Mouse (Mus musculus) T-cell, adult 2 months (primary cell): ENCODE results near the gene Foxo1.
A peak's percentile ranks its signal among the peaks of the same experiment; 100 is the strongest.

ENCODE experiments used
- DNase-seq: peaks from one replicate; pipeline ENCODE4 v3.0.0; 2022; ENCODE audit warnings: low spot score

Gene Foxo1

GRCm38 (mm10) chr3:52267652-52268486 is at the start of gene Foxo1:
TSS of gene Foxo1 (plus strand) at chr3:52268336.
- DNase-seq, result peak; percentile 80

- DNase-seq, result no peak
Observed at GRCm38 (mm10) chr3:52218864-52219263, 49.3 kb upstream of the Foxo1 start.

GRCm38 (mm10) chr3:52221082-52221481 is 47.1 kb upstream of the Foxo1 start:
- no peak for DNase-seq

GRCm38 (mm10) chr3:52221931-52222330 is 46.2 kb upstream of the Foxo1 start:
- DNase-seq, result no peak

- no peak for DNase-seq
Observed at GRCm38 (mm10) chr3:52236488-52236887, 31.6 kb upstream of the Foxo1 start.

GRCm38 (mm10) chr3:52237136-52237535 is 31.0 kb upstream of the Foxo1 start:
- DNase-seq, result no peak

- DNase-seq, result no peak
Observed at GRCm38 (mm10) chr3:52241062-52241461, 27.1 kb upstream of the Foxo1 start.

- DNase-seq, result peak; percentile 63
Observed at GRCm38 (mm10) chr3:52242457-52243105, 25.6 kb upstream of the Foxo1 start.

GRCm38 (mm10) chr3:52243271-52244021 is 24.7 kb upstream of the Foxo1 start:
- peak; percentile 31 for DNase-seq

GRCm38 (mm10) chr3:52245996-52246830 is 21.9 kb upstream of the Foxo1 start:
- no peak for DNase-seq

- DNase-seq, result no peak
Observed at GRCm38 (mm10) chr3:52251184-52251583, 17.0 kb upstream of the Foxo1 start.

- DNase-seq, result peak; percentile 37
Observed at GRCm38 (mm10) chr3:52253656-52254461, 14.3 kb upstream of the Foxo1 start.

GRCm38 (mm10) chr3:52254496-52254895 is 13.6 kb upstream of the Foxo1 start:
- no peak for DNase-seq

- peak; percentile 67 for DNase-seq
Observed at GRCm38 (mm10) chr3:52257782-52258441, 10.2 kb upstream of the Foxo1 start.

- no peak for DNase-seq
Observed at GRCm38 (mm10) chr3:52258532-52258931, 9.6 kb upstream of the Foxo1 start.

- DNase-seq, result peak; percentile 83
Observed at GRCm38 (mm10) chr3:52262431-52263161, 5.5 kb upstream of the Foxo1 start.

- no peak for DNase-seq
Observed at GRCm38 (mm10) chr3:52264354-52264753, 3.8 kb upstream of the Foxo1 start.

GRCm38 (mm10) chr3:52266606-52267160 is 1.5 kb upstream of the Foxo1 start:
- DNase-seq, result no peak

- DNase-seq, result peak; percentile 53
Observed at GRCm38 (mm10) chr3:52267293-52267651, 864 bp upstream of the Foxo1 start.

GRCm38 (mm10) chr3:52268487-52268736 is 276 bp downstream of the Foxo1 start:
- DNase-seq, result no peak
